Mouse (Mus musculus): ENCODE data around the gene Bloc1s3.
A peak's percentile ranks its signal among the peaks of the same experiment; 100 is the strongest.
"Not testable (repeated sequence)": the region's sequence is repeated elsewhere in the genome, so short reads cannot be mapped to it uniquely, and the experiment has no call there.

The Bloc1s3 gene

GRCm38 (mm10) chr7:19517652-19518365 is 9.6 kb upstream of the Bloc1s3 start, which contains the start of gene Nkpd1:
TSS of gene Nkpd1 (plus strand) at chr7:19517838.
- no peak for DNase-seq (ENCODE audit: low read depth, low spot score)

- no peak for DNase-seq (ENCODE audit: low read depth, low spot score)
Observed at GRCm38 (mm10) chr7:19512353-19512752, 4.2 kb upstream of the Bloc1s3 start.

GRCm38 (mm10) chr7:19511934-19512333 is 3.8 kb upstream of the Bloc1s3 start:
- DNase-seq (ENCODE audit: low read depth, low spot score), result not testable (repeated sequence)

GRCm38 (mm10) chr7:19509786-19510185 is 1.6 kb upstream of the Bloc1s3 start:
- no peak for DNase-seq (ENCODE audit: low read depth, low spot score)

GRCm38 (mm10) chr7:19508924-19509568 is 879 bp upstream of the Bloc1s3 start:
- DNase-seq (ENCODE audit: low read depth, low spot score), result no peak

GRCm38 (mm10) chr7:19507612-19507981 is 570 bp downstream of the Bloc1s3 start:
- DNase-seq (ENCODE audit: low read depth, low spot score), result no peak

GRCm38 (mm10) chr7:19506969-19507611 is 1.1 kb downstream of the Bloc1s3 start:
- no peak for DNase-seq (ENCODE audit: low read depth, low spot score)

- no peak for DNase-seq (ENCODE audit: low read depth, low spot score)
Observed at GRCm38 (mm10) chr7:19506326-19506725, 1.8 kb downstream of the Bloc1s3 start.

- DNase-seq (ENCODE audit: low read depth, low spot score), result peak; percentile 55
Observed at GRCm38 (mm10) chr7:19503481-19504068, 4.6 kb downstream of the Bloc1s3 start.

- DNase-seq (ENCODE audit: low read depth, low spot score), result no peak
Observed at GRCm38 (mm10) chr7:19501658-19502057, 6.5 kb downstream of the Bloc1s3 start.

- DNase-seq (ENCODE audit: low read depth, low spot score), result no peak
Observed at GRCm38 (mm10) chr7:19500420-19501363, 7.5 kb downstream of the Bloc1s3 start.

- no peak for DNase-seq (ENCODE audit: low read depth, low spot score)
Observed at GRCm38 (mm10) chr7:19498326-19498725, 9.8 kb downstream of the Bloc1s3 start.

- no peak for DNase-seq (ENCODE audit: low read depth, low spot score)
Observed at GRCm38 (mm10) chr7:19496214-19496555, 12.0 kb downstream of the Bloc1s3 start.

GRCm38 (mm10) chr7:19495521-19496213 is 12.5 kb downstream of the Bloc1s3 start:
- DNase-seq (ENCODE audit: low read depth, low spot score), result no peak

GRCm38 (mm10) chr7:19494751-19495474 is 13.3 kb downstream of the Bloc1s3 start:
- no peak for DNase-seq (ENCODE audit: low read depth, low spot score)

- DNase-seq (ENCODE audit: low read depth, low spot score), result no peak
Observed at GRCm38 (mm10) chr7:19491731-19492130, 16.4 kb downstream of the Bloc1s3 start.

- no peak for DNase-seq (ENCODE audit: low read depth, low spot score)
Observed at GRCm38 (mm10) chr7:19489525-19489924, 18.6 kb downstream of the Bloc1s3 start.

GRCm38 (mm10) chr7:19486549-19486948 is 21.6 kb downstream of the Bloc1s3 start:
- DNase-seq (ENCODE audit: low read depth, low spot score), result no peak

GRCm38 (mm10) chr7:19485488-19485887 is 22.7 kb downstream of the Bloc1s3 start:
- DNase-seq (ENCODE audit: low read depth, low spot score), result no peak

GRCm38 (mm10) chr7:19483281-19483680 is 24.9 kb downstream of the Bloc1s3 start:
- no peak for DNase-seq (ENCODE audit: low read depth, low spot score)
